Mouse (Mus musculus) heart, adult 2 months (tissue): ENCODE results near the gene Cd101.

ENCODE experiments used
- CTCF ChIP-seq: fragments of 200-600 bp; IDR thresholded peaks from 2 replicates; pipeline ENCODE4 v1.8.1; 2022; ENCODE audit warnings: antibody characterized with exemption, mild to moderate bottlenecking, moderate library complexity
- EP300 ChIP-seq: fragments of 200-500 bp; IDR thresholded peaks from 2 replicates; pipeline ENCODE4 v1.6.1; 2011; ENCODE audit warnings: low read depth, low read length, control low read depth; ENCODE audit not compliant: insufficient read depth

- TF ChIP-seq EP300 (no peak), CTCF (peak; percentile 39)
Observed at GRCm38 (mm10) chr3:100989417-100989816, 39.9 kb downstream of the Cd101 start.
